Mouse (Mus musculus): ENCODE measurements at regions not wholly inside any gene's neighbourhood (a gene's known extent, or its start where the extent isn't known, plus 50 kb on each side); places are given as distances from the start of the nearest gene placed in this dataset.

- intact Hi-C loops (cut with DNase I) = no loop called here
- DNase-seq = no peak
Observed at GRCm38 (mm10) chr13:48154414-48155105, 106.5 kb upstream of the Id4 start.

- intact Hi-C loops (cut with DNase I) = no loop called here
- peak; percentile 10 to 15 for DNase-seq
Observed at GRCm38 (mm10) chr13:48159020-48159910, 101.8 kb upstream of the Id4 start.

- no peak for DNase-seq
- intact Hi-C loops (cut with DNase I) = no loop called here
Observed at GRCm38 (mm10) chr13:48160161-48160560, 100.9 kb upstream of the Id4 start.

- DNase-seq = no peak
- intact Hi-C loops (cut with DNase I) = no loop called here
Observed at GRCm38 (mm10) chr13:48161339-48161738, 99.7 kb upstream of the Id4 start.

- no peak for DNase-seq
- intact Hi-C loops (cut with DNase I) = no loop called here
Observed at GRCm38 (mm10) chr13:48164586-48164985, 96.4 kb upstream of the Id4 start.

- no peak for DNase-seq
Observed at GRCm38 (mm10) chr13:48165838-48166237, 95.2 kb upstream of the Id4 start.

GRCm38 (mm10) chr13:48167976-48168375 is 93.1 kb upstream of the Id4 start:
- intact Hi-C loops (cut with DNase I) = no loop called here
- no peak for DNase-seq

More at GRCm38 (mm10) chr13:48165838-48166237, 95.2 kb upstream of the Id4 start:
- intact Hi-C loops (cut with DNase I) = no loop called here

- intact Hi-C loops (cut with DNase I) = no loop called here
- DNase-seq = no peak
Observed at GRCm38 (mm10) chr13:48171309-48171953, 89.6 kb upstream of the Id4 start.

- no peak for DNase-seq
- intact Hi-C loops (cut with DNase I) = no loop called here
Observed at GRCm38 (mm10) chr13:48171994-48172393, 89.0 kb upstream of the Id4 start.

GRCm38 (mm10) chr13:48192476-48192875 is 68.6 kb upstream of the Id4 start:
- intact Hi-C loops (cut with DNase I) = no loop called here
- DNase-seq = no peak

GRCm38 (mm10) chr13:48193942-48194341 is 67.1 kb upstream of the Id4 start:
- intact Hi-C loops (cut with DNase I) = no loop called here
- peak in 1 of 2 experiments; percentile 2 for DNase-seq

GRCm38 (mm10) chr13:48207824-48208223 is 53.2 kb upstream of the Id4 start:
- intact Hi-C loops (cut with DNase I) = no loop called here
- no peak for DNase-seq
